ENCODE assay signal across 25 mouse cellular contexts in the genomic region with DNA sequence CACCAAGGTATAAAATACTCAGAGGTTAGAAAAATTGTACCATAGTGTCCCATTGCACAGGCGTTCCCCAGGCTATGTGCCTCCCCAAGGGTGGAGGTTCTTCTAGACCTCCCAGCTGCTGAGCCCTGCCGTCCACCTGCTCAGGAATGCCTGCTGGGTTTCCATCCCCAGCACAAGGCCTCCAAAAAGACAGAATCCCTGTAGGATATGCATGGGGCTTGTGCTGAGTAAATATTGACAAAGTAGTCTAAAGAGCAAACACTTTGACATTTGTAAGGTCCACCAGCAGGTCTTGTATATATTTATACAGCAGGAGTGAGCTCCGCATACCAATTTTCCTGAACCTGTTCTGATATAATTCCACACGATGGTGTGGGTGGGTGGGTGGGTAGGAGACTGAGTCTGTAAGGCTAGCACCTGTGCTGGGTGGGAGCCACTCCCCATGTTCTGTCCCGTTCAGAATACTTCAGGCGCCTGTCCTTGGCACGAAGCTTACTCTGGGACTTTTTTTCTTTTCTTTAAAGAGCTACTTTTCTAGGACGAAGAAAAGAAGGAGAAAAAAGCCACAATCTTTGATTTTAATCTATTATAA.
DNase-seq lines count a peak whose midpoint lies in the region; ATAC-seq and TF ChIP-seq lines count a peak whose summit lies in the region.
"Had no signal": no experiment of that assay in that cellular context is flagged by ENCODE, and none has a peak within 500 bp of the region (broad histone marks: within the 10 kb centered on the region; RNA-seq: fewer than 3 reads in every experiment).

No protein-coding gene starts in this region.

- no peaks in the 10 kb centered on the region for H3K27me3 ChIP-seq in lung, embryonic 14.5 days (ENCODE audit: insufficient read depth, low read length)
- no peaks in the 10 kb centered on the region for H3K27me3 ChIP-seq in midbrain, embryonic 11.5 days (ENCODE audit: control insufficient read depth, insufficient read depth, low read length)
- no peaks in the 10 kb centered on the region for H3K27me3 ChIP-seq in midbrain, embryonic 16.5 days (ENCODE audit: control insufficient read depth, insufficient read depth, low read depth, low read length)
- H3K27me3 ChIP-seq in intestine, embryonic 16.5 days (replicated peaks; ENCODE audit: control insufficient read depth, insufficient read depth, low read length): no peaks in the 10 kb centered on the region
- H3K27me3 ChIP-seq: CH12.LX; embryonic facial prominence, embryonic 12.5 days; embryonic facial prominence, embryonic 15.5 days; hindbrain, embryonic 12.5 days had no signal

- peak; percentile 29 for DNase-seq in lung, embryonic 14.5 days
- DNase-seq in lung, adult 18-20 months: no peak
- DNase-seq in midbrain, embryonic 11.5 days (ENCODE audit: low spot score, missing footprints): no peak
- no peak for DNase-seq in cerebellum, adult 11-12 months
- no peak for DNase-seq in neural tube, embryonic 10.5 days (ENCODE audit: extremely low spot score, low spot score)
- DNase-seq: adrenal gland, postnatal 10 days; adrenal gland, postnatal 36 days; B cell, adult 2 months; cerebellum, adult 2 months; cerebellum, adult 9-11 months; cerebellum, postnatal 25 days; forebrain, postnatal 0 days; gastrocnemius, adult 2 months; gastrocnemius, postnatal 14 days; heart, adult 11 months had no signal

- no peak overlapping the region for H3K4me2 ChIP-seq in lung, embryonic 14.5 days
- H3K4me2 ChIP-seq in midbrain, embryonic 11.5 days: no peak overlapping the region
- no peak overlapping the region for H3K4me2 ChIP-seq in midbrain, embryonic 16.5 days (ENCODE audit: low read length)
- H3K4me2 ChIP-seq in intestine, embryonic 16.5 days (ENCODE audit: low read depth, low read length): no peak overlapping the region
- H3K4me2 ChIP-seq: embryonic facial prominence, embryonic 12.5 days; embryonic facial prominence, embryonic 15.5 days; heart, embryonic 11.5 days; hindbrain, embryonic 12.5 days had no signal

- H3K4me3 ChIP-seq in lung, embryonic 14.5 days (ENCODE audit: low read depth, low read length): no peak overlapping the region
- no peak overlapping the region for H3K4me3 ChIP-seq in midbrain, embryonic 11.5 days (ENCODE audit: low read depth, low read length)
- no peak overlapping the region for H3K4me3 ChIP-seq in midbrain, embryonic 16.5 days (ENCODE audit: low read depth, low read length)
- H3K4me3 ChIP-seq in intestine, embryonic 16.5 days (ENCODE audit: low read length): no peak overlapping the region
- H3K4me3 ChIP-seq: embryonic facial prominence, embryonic 12.5 days; embryonic facial prominence, embryonic 15.5 days; gastrocnemius, adult 2 months; hindbrain, embryonic 12.5 days had no signal

- H3K4me1 ChIP-seq in lung, embryonic 14.5 days (ENCODE audit: insufficient read depth): no peaks in the 10 kb centered on the region
- no peaks in the 10 kb centered on the region for H3K4me1 ChIP-seq in midbrain, embryonic 11.5 days (ENCODE audit: control insufficient read depth, insufficient read depth, low read length)
- H3K4me1 ChIP-seq in midbrain, embryonic 16.5 days (ENCODE audit: control insufficient read depth, insufficient read depth, low read length): peaks cover 4% of the 10 kb centered on the region; the same call in 1 of the 2 replicates
- H3K4me1 ChIP-seq in intestine, embryonic 16.5 days (ENCODE audit: control insufficient read depth, insufficient read depth, low read length): no peaks in the 10 kb centered on the region
- H3K4me1 ChIP-seq: embryonic facial prominence, embryonic 12.5 days; embryonic facial prominence, embryonic 15.5 days had no signal

- ATAC-seq in lung, embryonic 14.5 days (ENCODE audit: insufficient read depth): peak; percentile 89
- 0 out of 2 replicates have a peak, but pooled peaks have one; percentile 30 for ATAC-seq in midbrain, embryonic 11.5 days (ENCODE audit: low FRiP score)
- no peak for ATAC-seq in midbrain, embryonic 16.5 days
- peak; percentile 40; the same call in 1 of the 2 replicates for ATAC-seq in intestine, embryonic 16.5 days
- ATAC-seq: forebrain, embryonic 14.5 days; forebrain, postnatal 0 days; Patski had no signal

- H3K9me3 ChIP-seq in lung, embryonic 14.5 days (ENCODE audit: low read depth, low read length): no peaks in the 10 kb centered on the region
- no peaks in the 10 kb centered on the region for H3K9me3 ChIP-seq in midbrain, embryonic 11.5 days (ENCODE audit: control insufficient read depth, low read length)
- H3K9me3 ChIP-seq in midbrain, embryonic 16.5 days (replicated peaks; ENCODE audit: control insufficient read depth, low read length, poor library complexity, severe bottlenecking): no peaks in the 10 kb centered on the region
- H3K9me3 ChIP-seq in intestine, embryonic 16.5 days (ENCODE audit: control insufficient read depth, low read length): no peaks in the 10 kb centered on the region
- H3K9me3 ChIP-seq: embryonic facial prominence, embryonic 12.5 days; embryonic facial prominence, embryonic 15.5 days; hindbrain, embryonic 12.5 days had no signal

- H3K27ac ChIP-seq in lung, embryonic 14.5 days (ENCODE audit: low read depth): no peak overlapping the region
- H3K27ac ChIP-seq in midbrain, embryonic 11.5 days (ENCODE audit: low read depth, low read length): no peak overlapping the region
- no peak overlapping the region for H3K27ac ChIP-seq in midbrain, embryonic 16.5 days (ENCODE audit: low read length)
- H3K27ac ChIP-seq in intestine, embryonic 16.5 days (ENCODE audit: low read length): no peak overlapping the region
- H3K27ac ChIP-seq: embryonic facial prominence, embryonic 12.5 days; embryonic facial prominence, embryonic 15.5 days; gastrocnemius, adult 2 months; hindbrain, embryonic 12.5 days had no signal

- H3K36me3 ChIP-seq in lung, embryonic 14.5 days (ENCODE audit: insufficient read depth): peaks cover 28% of the 10 kb centered on the region
- H3K36me3 ChIP-seq in midbrain, embryonic 11.5 days (ENCODE audit: control insufficient read depth, insufficient read depth, low read length): 0 out of 2 replicates have a peak, but pooled peaks cover 3% of the 10 kb centered on the region
- H3K36me3 ChIP-seq in midbrain, embryonic 16.5 days (ENCODE audit: control insufficient read depth, insufficient read depth, low read length): peaks cover 11% of the 10 kb centered on the region
- peaks cover 5% of the 10 kb centered on the region; the same call in 1 of the 2 replicates for H3K36me3 ChIP-seq in intestine, embryonic 16.5 days (ENCODE audit: control insufficient read depth, insufficient read depth, low read length)
- H3K36me3 ChIP-seq: G1E had no signal

- H3K9ac ChIP-seq in lung, embryonic 14.5 days: no peak overlapping the region
- no peak overlapping the region for H3K9ac ChIP-seq in midbrain, embryonic 11.5 days (ENCODE audit: low read length)
- no peak overlapping the region for H3K9ac ChIP-seq in midbrain, embryonic 16.5 days (ENCODE audit: low read depth, low read length)
- no peak overlapping the region for H3K9ac ChIP-seq in intestine, embryonic 16.5 days (ENCODE audit: low read depth, low read length)
- H3K9ac ChIP-seq: embryonic facial prominence, embryonic 12.5 days; embryonic facial prominence, embryonic 15.5 days; forebrain, postnatal 0 days; hindbrain, embryonic 12.5 days had no signal

- 53% methylated on average over 8 of the region's 8 CpGs for WGBS in lung, embryonic 14.5 days
- 80% methylated on average over 8 of the region's 8 CpGs for WGBS in midbrain, embryonic 11.5 days
- 79% methylated on average over 8 of the region's 8 CpGs for WGBS in midbrain, embryonic 16.5 days
- WGBS in intestine, embryonic 16.5 days: 46% methylated on average over 8 of the region's 8 CpGs

- TF ChIP-seq CTCF in lung, embryonic 14.5 days (IDR thresholded peaks at IDR 0.05; ENCODE audit: low read depth): no peak
